Comparison of ENCODE assay signal across 18 mouse cellular contexts in genomic region chr7:115382876-115383275, GRCm38 (mm10).
A peak's percentile ranks its signal among the peaks of the same experiment; 100 is the strongest.
DNase-seq lines count a peak whose midpoint lies in the region; ATAC-seq and TF ChIP-seq lines count a peak whose summit lies in the region.
"Had no signal": no experiment of that assay in that cellular context is flagged by ENCODE, and none has a peak within 500 bp of the region (broad histone marks: within the 10 kb centered on the region; RNA-seq: fewer than 3 reads in every experiment).

No protein-coding gene starts in this region.

- ATAC-seq in forebrain, embryonic 13.5 days: 0 out of 2 replicates have a peak, but pooled peaks have one; percentile 48
- no peak for ATAC-seq in forebrain, embryonic 12.5 days (ENCODE audit: low FRiP score)
- no peak for ATAC-seq in kidney, embryonic 15.5 days (replicated peaks; ENCODE audit: low FRiP score)
- no peak for ATAC-seq in forebrain, embryonic 15.5 days (replicated peaks)
- no peak for ATAC-seq in lung, postnatal 0 days
- ATAC-seq: intestine, postnatal 0 days; midbrain, embryonic 13.5 days had no signal

- peak; percentile 14 for DNase-seq in kidney, postnatal 14 days
- DNase-seq in lung, postnatal 0 days (ENCODE audit: low spot score): no peak
- DNase-seq in gastrocnemius, postnatal 36 days: no peak
- DNase-seq: adrenal gland, postnatal 25 days; cerebellum, adult 11 months; lung, postnatal 14 days had no signal

- peaks cover 34% of the 10 kb centered on the region for H3K4me1 ChIP-seq in forebrain, embryonic 13.5 days
- peaks cover 23% of the 10 kb centered on the region for H3K4me1 ChIP-seq in forebrain, embryonic 12.5 days
- peaks cover 10% of the 10 kb centered on the region for H3K4me1 ChIP-seq in kidney, embryonic 15.5 days
- no peaks in the 10 kb centered on the region for H3K4me1 ChIP-seq in ES-Bruce4 (ENCODE audit: control insufficient read depth, insufficient read depth, low read length)
- H3K4me1 ChIP-seq in forebrain, embryonic 15.5 days: peaks cover 15% of the 10 kb centered on the region
- no peaks in the 10 kb centered on the region; the same call in 1 of the 2 replicates for H3K4me1 ChIP-seq in lung, postnatal 0 days (ENCODE audit: insufficient read depth, low read depth, low read length)

- TF ChIP-seq CTCF in ES-Bruce4 (IDR thresholded peaks at IDR 0.05; ENCODE audit: low read depth, low read length): no peak
- no peak for TF ChIP-seq CTCF in lung, postnatal 0 days (IDR thresholded peaks at IDR 0.05)

- no peak overlapping the region for H3K9ac ChIP-seq in forebrain, embryonic 13.5 days
- H3K9ac ChIP-seq in forebrain, embryonic 12.5 days: no peak overlapping the region
- no peak overlapping the region for H3K9ac ChIP-seq in kidney, embryonic 15.5 days
- H3K9ac ChIP-seq in ES-Bruce4 (ENCODE audit: low read depth, poor library complexity, severe bottlenecking): no peak overlapping the region
- H3K9ac ChIP-seq in forebrain, embryonic 15.5 days (replicated peaks): no peak overlapping the region
- no peak overlapping the region for H3K9ac ChIP-seq in lung, postnatal 0 days (replicated peaks; ENCODE audit: low read depth)
- H3K9ac ChIP-seq: embryonic facial prominence, embryonic 15.5 days; heart, embryonic 13.5 days; liver, embryonic 14.5 days; midbrain, embryonic 13.5 days; neural tube, embryonic 13.5 days had no signal

- H3K4me2 ChIP-seq in forebrain, embryonic 13.5 days: no peak overlapping the region
- no peak overlapping the region for H3K4me2 ChIP-seq in forebrain, embryonic 12.5 days
- no peak overlapping the region for H3K4me2 ChIP-seq in kidney, embryonic 15.5 days
- no peak overlapping the region for H3K4me2 ChIP-seq in forebrain, embryonic 15.5 days (replicated peaks)
- H3K4me2 ChIP-seq in lung, postnatal 0 days (replicated peaks; ENCODE audit: low read depth, low read length): no peak overlapping the region
- H3K4me2 ChIP-seq: embryonic facial prominence, embryonic 15.5 days; heart, embryonic 13.5 days; midbrain, embryonic 13.5 days; neural tube, embryonic 13.5 days had no signal

- no peaks in the 10 kb centered on the region for H3K27me3 ChIP-seq in forebrain, embryonic 13.5 days
- no peaks in the 10 kb centered on the region for H3K27me3 ChIP-seq in forebrain, embryonic 12.5 days
- H3K27me3 ChIP-seq in kidney, embryonic 15.5 days: no peaks in the 10 kb centered on the region
- no peaks in the 10 kb centered on the region; the same call in 1 of the 2 replicates for H3K27me3 ChIP-seq in ES-Bruce4 (ENCODE audit: control insufficient read depth, insufficient read depth, low read length, poor library complexity, severe bottlenecking)
- H3K27me3 ChIP-seq in forebrain, embryonic 15.5 days: no peaks in the 10 kb centered on the region
- no peaks in the 10 kb centered on the region for H3K27me3 ChIP-seq in lung, postnatal 0 days (replicated peaks; ENCODE audit: insufficient read depth, low read length)
- H3K27me3 ChIP-seq: embryonic facial prominence, embryonic 15.5 days; heart, embryonic 13.5 days; midbrain, embryonic 13.5 days; neural tube, embryonic 13.5 days had no signal

- no peaks in the 10 kb centered on the region for H3K36me3 ChIP-seq in forebrain, embryonic 13.5 days (ENCODE audit: poor library complexity, severe bottlenecking)
- H3K36me3 ChIP-seq in forebrain, embryonic 12.5 days (replicated peaks): no peaks in the 10 kb centered on the region
- H3K36me3 ChIP-seq in kidney, embryonic 15.5 days: no peaks in the 10 kb centered on the region
- no peaks in the 10 kb centered on the region for H3K36me3 ChIP-seq in ES-Bruce4 (ENCODE audit: control insufficient read depth, insufficient read depth, low read length, poor library complexity, severe bottlenecking)
- H3K36me3 ChIP-seq in forebrain, embryonic 15.5 days: no peaks in the 10 kb centered on the region
- H3K36me3 ChIP-seq in lung, postnatal 0 days (ENCODE audit: insufficient read depth, low read length): no peaks in the 10 kb centered on the region
- H3K36me3 ChIP-seq: embryonic facial prominence, embryonic 15.5 days; heart, embryonic 13.5 days; hindbrain, embryonic 10.5 days; midbrain, embryonic 13.5 days; neural tube, embryonic 13.5 days had no signal

- intact Hi-C loops in gastrocnemius, postnatal 36 days (cut with DNase I): no loop called here

- H3K27ac ChIP-seq in forebrain, embryonic 13.5 days: no peak overlapping the region
- no peak overlapping the region for H3K27ac ChIP-seq in forebrain, embryonic 12.5 days
- no peak overlapping the region for H3K27ac ChIP-seq in kidney, embryonic 15.5 days
- no peak overlapping the region for H3K27ac ChIP-seq in ES-Bruce4 (ENCODE audit: insufficient read depth, low read length)
- H3K27ac ChIP-seq in forebrain, embryonic 15.5 days (replicated peaks): peak overlapping the region; percentile 35; the same call in 1 of the 2 replicates
- H3K27ac ChIP-seq in lung, postnatal 0 days (ENCODE audit: low read length): no peak overlapping the region
- H3K27ac ChIP-seq: embryonic facial prominence, embryonic 15.5 days; heart, embryonic 13.5 days; hindbrain, embryonic 10.5 days; liver, embryonic 14.5 days; midbrain, embryonic 13.5 days; neural tube, embryonic 13.5 days had no signal

- no peak for TF ChIP-seq POLR2A in ES-Bruce4 (IDR thresholded peaks at IDR 0.05; ENCODE audit: insufficient read depth, low read length)

- H3K9me3 ChIP-seq in forebrain, embryonic 13.5 days (replicated peaks): no peaks in the 10 kb centered on the region
- H3K9me3 ChIP-seq in forebrain, embryonic 12.5 days: no peaks in the 10 kb centered on the region
- no peaks in the 10 kb centered on the region for H3K9me3 ChIP-seq in kidney, embryonic 15.5 days (replicated peaks)
- H3K9me3 ChIP-seq in ES-Bruce4 (replicated peaks; ENCODE audit: control insufficient read depth, insufficient read depth, low read length, poor library complexity, severe bottlenecking): no peaks in the 10 kb centered on the region; the same call in 1 of the 2 replicates
- H3K9me3 ChIP-seq in forebrain, embryonic 15.5 days: no peaks in the 10 kb centered on the region
- H3K9me3 ChIP-seq in lung, postnatal 0 days (ENCODE audit: low read length): no peaks in the 10 kb centered on the region
- H3K9me3 ChIP-seq: embryonic facial prominence, embryonic 15.5 days; heart, embryonic 13.5 days; hindbrain, embryonic 10.5 days; midbrain, embryonic 13.5 days; neural tube, embryonic 13.5 days had no signal

- no peak overlapping the region for H3K4me3 ChIP-seq in forebrain, embryonic 13.5 days
- no peak overlapping the region for H3K4me3 ChIP-seq in forebrain, embryonic 12.5 days (replicated peaks)
- no peak overlapping the region for H3K4me3 ChIP-seq in kidney, embryonic 15.5 days (replicated peaks)
- no peak overlapping the region for H3K4me3 ChIP-seq in ES-Bruce4 (ENCODE audit: low read depth, low read length)
- H3K4me3 ChIP-seq in forebrain, embryonic 15.5 days: no peak overlapping the region
- no peak overlapping the region for H3K4me3 ChIP-seq in lung, postnatal 0 days (ENCODE audit: low read depth, low read length)
- H3K4me3 ChIP-seq: embryonic facial prominence, embryonic 15.5 days; heart, embryonic 13.5 days; hindbrain, embryonic 10.5 days; midbrain, embryonic 13.5 days; neural tube, embryonic 13.5 days had no signal

- 9% methylated on average over 2 of the region's 2 CpGs for WGBS in forebrain, embryonic 13.5 days
- WGBS in forebrain, embryonic 12.5 days: 17% methylated on average over 2 of the region's 2 CpGs
- 75% methylated on average over 2 of the region's 2 CpGs for WGBS in kidney, embryonic 15.5 days
- WGBS in forebrain, embryonic 15.5 days: 10% methylated on average over 2 of the region's 2 CpGs
- 71% methylated on average over 2 of the region's 2 CpGs for WGBS in lung, postnatal 0 days

- TF ChIP-seq EP300 in ES-Bruce4 (IDR thresholded peaks at IDR 0.05; ENCODE audit: insufficient read depth, low read depth, low read length): 0 out of 2 replicates have a peak, but pooled peaks have one; percentile 5
- no peak for TF ChIP-seq EP300 in lung, postnatal 0 days (IDR thresholded peaks at IDR 0.05)
